Mouse (Mus musculus): ENCODE data around the gene Mrpl16.

GRCm38 (mm10) chr19:11788876-11789275 is 18.7 kb downstream of the Mrpl16 start:
- TF ChIP-seq POLR2A (IDR thresholded peaks at IDR 0.05; ENCODE audit: borderline replicate concordance, extremely low read depth, low read depth, low read length): no peak
- TF ChIP-seq CTCF (IDR thresholded peaks at IDR 0.05; ENCODE audit: insufficient read depth, low read length): no peak

Data from lung, adult 2 months (tissue).